Mouse (Mus musculus) cerebellum, postnatal 4 days (tissue): ENCODE data around the gene Cdnf.
A peak's percentile ranks its signal among the peaks of the same experiment; 100 is the strongest.

Source experiments
- DNase-seq, 2 experiments: peaks; one replicate each; pipeline ENCODE4 v3.0.0; 2022; ENCODE audit warnings: low spot score in 2 of 2, mixed read lengths in 1 of 2

Gene Cdnf

DNA sequence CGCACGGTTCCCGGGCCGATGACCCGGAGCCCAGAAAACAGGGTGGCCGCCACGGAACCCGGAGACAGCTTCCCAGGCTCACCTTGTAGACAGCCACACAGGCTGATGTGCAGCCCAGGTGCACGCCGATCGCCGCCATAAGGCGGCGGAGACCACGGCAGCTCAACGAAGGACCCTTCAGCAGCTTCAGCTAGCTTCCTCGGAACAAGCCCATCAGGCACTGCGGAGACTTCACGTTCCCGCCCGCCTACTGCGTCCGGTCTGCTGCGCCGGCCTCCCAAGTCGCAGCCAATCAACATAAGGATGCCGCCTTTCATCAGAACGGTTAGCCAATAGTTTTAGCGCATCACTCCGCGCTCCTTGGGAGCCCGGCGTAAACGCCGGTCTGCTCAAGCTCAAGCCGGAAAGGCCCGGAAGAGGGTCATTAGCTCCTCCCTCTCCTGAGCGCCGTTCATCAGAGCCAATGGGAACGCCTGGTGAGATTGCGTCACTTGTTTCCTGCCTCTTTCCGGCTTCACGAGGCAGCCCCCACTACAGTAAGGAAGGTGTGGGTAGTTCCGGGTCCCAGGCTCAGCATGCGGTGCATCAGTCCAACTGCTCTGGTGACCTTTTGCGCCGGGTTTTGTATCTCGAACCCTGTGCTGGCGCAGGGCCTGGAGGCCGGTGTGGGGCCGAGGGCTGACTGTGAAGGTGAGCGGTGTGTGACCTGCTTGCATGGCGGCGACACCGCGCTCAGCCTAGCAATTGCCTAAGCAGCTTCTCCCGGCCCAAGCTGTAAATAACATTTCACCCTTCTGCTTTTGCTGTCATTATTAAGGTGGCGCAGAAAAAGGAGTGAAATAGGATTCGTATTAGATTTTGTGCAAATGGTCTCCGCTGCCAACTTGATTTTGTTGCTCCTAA, at the start of gene Cdnf, which contains the start of the genes Gm45902 and Hspa14:
TSS of gene Cdnf (plus strand) at position 479 of the 903 bp plus-strand sequence.
TSS of gene Gm45902 (minus strand) at position 239 of the 903 bp plus-strand sequence.
TSS of gene Hspa14 (minus strand) at position 263 of the 903 bp plus-strand sequence.
- DNase-seq = peak; percentile 77 to 93

DNA sequence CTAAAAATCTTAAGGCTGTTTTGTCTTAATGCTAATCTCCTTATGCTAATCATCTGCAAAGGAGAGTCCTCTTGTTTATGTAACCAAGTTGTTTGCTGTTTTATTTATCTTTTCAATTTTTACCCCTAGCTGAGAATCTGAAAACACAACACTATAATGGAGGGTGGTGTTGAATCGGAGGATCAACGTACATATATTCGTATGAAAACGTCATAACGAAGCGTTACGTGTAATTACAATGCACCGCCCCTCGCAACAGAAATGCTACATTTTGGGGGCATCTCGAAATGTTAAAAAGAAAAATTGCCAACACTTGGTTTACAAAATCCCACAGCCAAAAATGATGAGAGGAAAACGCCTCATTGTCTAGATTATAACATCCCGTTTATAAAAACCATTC, 38.9 kb upstream of the Cdnf start:
- DNase-seq = no peak

- peak; percentile 31 to 65 for DNase-seq
These were observed 38.4 kb upstream of the Cdnf start for GRCm38 (mm10) chr2:3474361-3474805.

DNA sequence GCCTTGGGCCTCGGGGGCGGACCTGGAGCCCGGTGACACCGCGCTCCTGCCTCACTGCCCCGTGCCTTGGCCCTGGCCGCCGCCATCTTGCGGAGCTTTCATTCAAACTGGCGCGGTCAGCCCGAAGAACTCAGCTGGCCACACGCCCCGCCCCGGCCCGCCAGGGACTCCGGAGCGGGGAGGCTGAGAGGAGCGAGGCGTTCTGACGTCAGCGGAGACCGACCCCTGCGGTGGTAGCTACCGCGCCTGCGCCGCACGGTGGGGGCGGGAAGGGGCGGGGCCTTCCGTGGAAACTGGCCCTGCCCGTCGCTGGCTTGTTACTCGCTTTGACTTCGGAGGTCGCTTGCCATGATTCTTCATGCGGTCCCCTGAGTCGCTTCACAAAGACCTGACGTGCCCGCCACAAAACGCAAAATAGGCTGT, 38.0 kb upstream of the Cdnf start, which contains the start of gene Suv39h2:
TSS of gene Suv39h2 (minus strand) at position 171 of the 423 bp plus-strand sequence.
- peak; percentile 97 to 99 for DNase-seq

GRCm38 (mm10) chr2:3475746-3476251, 37.0 kb upstream of the Cdnf start:
- no peak for DNase-seq

DNA sequence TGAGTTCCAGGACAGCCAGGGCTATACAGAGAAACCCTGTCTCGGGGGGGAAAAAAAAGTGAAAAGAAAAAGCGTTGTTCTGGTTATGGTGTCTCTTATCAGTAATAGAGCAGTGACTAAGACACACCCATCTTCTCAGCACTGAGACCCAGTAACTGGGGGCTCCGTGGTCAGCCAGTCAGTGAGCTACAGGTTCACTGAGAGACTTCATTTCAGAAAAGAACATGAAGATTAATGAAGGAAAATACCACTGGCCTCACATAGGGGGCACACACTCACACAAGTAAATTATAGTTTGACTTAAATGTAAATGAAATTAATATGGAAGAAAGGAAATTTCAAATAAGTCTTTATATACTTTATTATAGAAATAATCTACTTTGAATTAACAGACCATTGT, 32.6 kb upstream of the Cdnf start:
- no peak for DNase-seq

GRCm38 (mm10) chr2:3489816-3490215, 23.0 kb upstream of the Cdnf start:
- DNase-seq = no peak

GRCm38 (mm10) chr2:3493833-3494409, 18.9 kb upstream of the Cdnf start:
- no peak for DNase-seq

DNA sequence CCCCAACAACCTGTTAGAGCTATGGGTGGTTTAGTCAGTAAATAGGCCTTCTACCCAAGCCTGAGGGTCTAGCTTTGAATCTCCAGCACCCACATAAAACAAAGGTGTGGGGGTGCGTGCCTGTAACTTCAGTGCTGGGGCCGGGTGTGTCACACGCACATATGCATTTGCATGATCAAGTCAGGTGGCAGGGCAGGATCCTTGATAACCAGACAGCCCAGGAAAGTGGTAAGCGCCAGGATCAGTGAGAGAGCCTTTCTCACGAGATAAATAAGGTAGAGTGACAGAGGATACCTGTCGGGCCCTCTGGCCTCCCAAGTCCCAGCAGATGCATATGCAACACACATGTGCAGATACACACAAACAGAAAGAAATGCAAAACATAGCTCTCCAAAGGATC, 13.3 kb upstream of the Cdnf start:
- DNase-seq = no peak

- DNase-seq = no peak
These were observed 11.9 kb upstream of the Cdnf start for GRCm38 (mm10) chr2:3500886-3501285.

GRCm38 (mm10) chr2:3512076-3512475, 754 bp upstream of the Cdnf start:
- peak in 1 of 2 experiments; percentile 15 for DNase-seq

DNA sequence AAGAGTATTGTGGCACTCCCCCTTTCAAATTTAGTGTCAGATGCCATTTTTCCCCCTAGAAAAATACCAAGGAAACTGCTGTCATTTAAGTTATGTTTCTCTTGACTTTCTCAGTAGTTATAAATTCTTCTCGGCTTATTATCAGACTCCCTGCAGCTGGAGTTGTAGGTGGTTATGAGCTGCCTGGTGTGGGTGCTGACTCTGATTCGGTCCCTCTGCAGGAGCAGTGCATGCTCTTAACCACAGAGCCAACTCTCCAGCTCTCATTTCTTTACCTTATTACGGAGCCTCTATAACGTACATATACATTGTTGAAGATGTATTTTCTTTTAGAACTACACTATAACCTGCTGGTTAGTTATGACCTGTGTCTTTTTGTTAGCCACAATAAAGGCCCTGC, 9.7 kb downstream of the Cdnf start:
- no peak for DNase-seq

DNA sequence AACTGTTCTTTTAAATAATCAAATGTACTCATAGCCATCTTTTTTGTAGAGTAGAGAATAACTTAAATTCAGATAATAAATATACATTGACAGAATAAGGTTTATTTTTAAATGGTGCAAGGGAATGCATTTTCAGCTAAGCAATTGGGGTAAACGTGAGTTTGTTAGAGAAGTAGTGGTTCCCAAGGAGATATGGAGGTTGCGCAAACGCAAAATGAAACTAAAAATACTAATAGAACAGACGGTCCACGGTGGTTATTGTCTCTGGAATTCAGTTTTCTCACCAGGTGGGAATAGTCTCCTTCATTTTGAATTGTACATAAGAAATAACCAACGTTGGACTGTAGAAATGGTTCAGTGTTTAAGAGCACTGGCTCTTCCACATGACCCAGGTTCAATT, 13.5 kb downstream of the Cdnf start:
- DNase-seq = no peak

DNA sequence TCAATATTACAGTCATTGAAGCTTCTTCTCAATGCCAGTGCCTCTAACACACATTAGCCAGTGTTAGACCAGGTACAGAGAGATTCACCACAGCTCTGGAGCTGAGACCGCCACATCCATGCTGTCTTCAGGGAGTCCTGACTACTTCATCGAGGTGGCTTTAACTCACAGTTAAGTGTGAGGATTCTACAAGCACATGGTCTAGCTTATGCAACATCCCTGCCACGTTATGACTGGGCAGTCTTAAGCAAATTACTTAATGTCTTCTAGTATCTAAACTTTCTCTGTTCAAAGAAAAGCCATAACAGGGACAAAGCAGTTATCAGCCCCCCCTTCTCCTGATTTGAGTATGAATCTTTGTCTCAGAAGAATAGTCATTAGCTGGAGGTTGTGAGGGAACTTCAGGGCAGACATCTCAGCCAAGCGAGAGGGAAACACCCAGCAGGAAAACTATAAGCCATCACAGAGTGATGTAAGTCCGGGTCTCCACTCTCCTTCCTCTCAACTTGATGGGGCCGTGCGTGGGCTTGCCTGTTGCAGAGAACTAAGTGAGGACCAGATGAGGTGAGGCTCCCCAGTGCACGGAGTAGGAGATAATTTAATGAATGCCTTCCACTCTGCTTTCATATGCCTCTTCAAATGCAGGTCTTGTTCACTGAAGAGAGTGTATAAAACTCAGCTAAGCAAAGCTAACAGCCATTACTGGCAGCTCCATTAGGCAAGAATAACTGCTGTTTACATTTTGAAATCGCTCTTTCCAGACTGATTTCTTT, 28.7 kb downstream of the Cdnf start:
- DNase-seq = no peak

GRCm38 (mm10) chr2:3546055-3546454, 33.2 kb downstream of the Cdnf start:
- DNase-seq = no peak

GRCm38 (mm10) chr2:3546588-3546987, 33.8 kb downstream of the Cdnf start:
- DNase-seq = peak; percentile 48 to 56

DNA sequence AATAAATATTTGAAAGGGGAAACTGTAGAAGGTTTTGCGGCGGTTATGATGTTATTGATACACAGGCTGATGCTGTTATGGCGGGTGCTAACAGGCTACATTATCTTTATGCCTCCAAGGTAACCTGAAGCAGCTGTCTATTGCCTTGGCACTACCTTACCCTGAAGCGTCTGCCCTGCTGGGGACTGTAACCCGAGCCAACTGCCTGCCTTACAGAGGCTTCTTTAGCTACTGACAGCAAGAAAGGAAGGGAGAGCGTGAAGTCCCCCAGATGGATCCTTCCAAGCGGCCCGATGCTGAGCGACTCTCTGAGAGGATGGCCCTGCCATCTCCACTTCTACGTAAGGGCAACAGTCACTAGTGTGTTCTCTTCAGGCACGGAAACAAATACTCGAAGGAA, 57.4 kb downstream of the Cdnf start, which contains the start of gene Fam107b:
TSS of gene Fam107b (plus strand) at position 303 of the 400 bp plus-strand sequence.
- peak in 1 of 2 experiments; percentile 12 for DNase-seq

- DNase-seq = no peak
These were observed 57.8 kb downstream of the Cdnf start for GRCm38 (mm10) chr2:3570606-3571005.

- DNase-seq = no peak
These were observed 61.1 kb downstream of the Cdnf start for GRCm38 (mm10) chr2:3573883-3574282.

- DNase-seq = no peak
These were observed 62.3 kb downstream of the Cdnf start for GRCm38 (mm10) chr2:3575140-3575539.
